Mouse (Mus musculus): ENCODE results near the gene Epha2. TPM values are rescaled to one million over a fixed set of nuclear protein-coding genes. Genes with fewer than 3 reads are reported as not detected.

The Epha2 gene
- polyA plus RNA-seq, 1 experiment from 2014 or later, result 1.7 TPM

GRCm38 (mm10) chr4:141350015-141350414 lies 49.0 kb downstream of the Epha2 start:
- H3K9me3 ChIP-seq (ENCODE audit: control insufficient read depth, low read length), result no peaks in the 10 kb centered on the region
- ATAC-seq (ENCODE audit: low FRiP score, low TSS enrichment) (no peak), DNase-seq (no peak)
- 90% methylated on average over 12 of the region's 12 CpGs for WGBS
- no peak overlapping the region for H3K9ac ChIP-seq (replicated peaks; ENCODE audit: low read length)
- H3K27ac ChIP-seq (replicated peaks; ENCODE audit: low read depth, low read length), result no peak overlapping the region
- no peak overlapping the region for H3K4me2 ChIP-seq (ENCODE audit: low read length)
- H3K4me1 ChIP-seq (ENCODE audit: control insufficient read depth, insufficient read depth, low read length), result no peaks in the 10 kb centered on the region
- H3K4me3 ChIP-seq (replicated peaks; ENCODE audit: low read depth, low read length), result no peak overlapping the region
- no peaks in the 10 kb centered on the region for H3K27me3 ChIP-seq (ENCODE audit: control insufficient read depth, insufficient read depth, low read length)
- H3K36me3 ChIP-seq (ENCODE audit: control insufficient read depth, insufficient read depth, low read length), result no peaks in the 10 kb centered on the region

- 65% methylated on average over 7 of the region's 7 CpGs for WGBS
- H3K27me3 ChIP-seq (ENCODE audit: control insufficient read depth, insufficient read depth, low read length), result no peaks in the 10 kb centered on the region
- H3K4me3 ChIP-seq (replicated peaks; ENCODE audit: low read depth, low read length), result no peak overlapping the region
- no peak overlapping the region for H3K27ac ChIP-seq (replicated peaks; ENCODE audit: low read depth, low read length)
- H3K9me3 ChIP-seq (ENCODE audit: control insufficient read depth, low read length), result no peaks in the 10 kb centered on the region
- no peaks in the 10 kb centered on the region for H3K36me3 ChIP-seq (ENCODE audit: control insufficient read depth, insufficient read depth, low read length)
- no peak overlapping the region for H3K4me2 ChIP-seq (ENCODE audit: low read length)
- H3K4me1 ChIP-seq (ENCODE audit: control insufficient read depth, insufficient read depth, low read length), result no peaks in the 10 kb centered on the region
- ATAC-seq (ENCODE audit: low FRiP score, low TSS enrichment), result no peak
- no peak for DNase-seq
- H3K9ac ChIP-seq (replicated peaks; ENCODE audit: low read length), result no peak overlapping the region
Measured at GRCm38 (mm10) chr4:141351972-141352371, 50.9 kb downstream of the Epha2 start.

- 71% methylated on average over 5 of the region's 5 CpGs for WGBS
- Histone ChIP-seq H3K9me3 (ENCODE audit: control insufficient read depth, low read length) (no peaks in the 10 kb centered on the region), H3K27me3 (ENCODE audit: control insufficient read depth, insufficient read depth, low read length) (no peaks in the 10 kb centered on the region), H3K4me1 (ENCODE audit: control insufficient read depth, insufficient read depth, low read length) (no peaks in the 10 kb centered on the region), H3K27ac (replicated peaks; ENCODE audit: low read depth, low read length) (no peak overlapping the region), H3K9ac (replicated peaks; ENCODE audit: low read length) (no peak overlapping the region), H3K4me3 (replicated peaks; ENCODE audit: low read depth, low read length) (no peak overlapping the region), H3K36me3 (ENCODE audit: control insufficient read depth, insufficient read depth, low read length) (no peaks in the 10 kb centered on the region), H3K4me2 (ENCODE audit: low read length) (no peak overlapping the region)
- DNase-seq (no peak), ATAC-seq (ENCODE audit: low FRiP score, low TSS enrichment) (no peak)
Measured at GRCm38 (mm10) chr4:141352986-141353385, 51.9 kb downstream of the Epha2 start.

GRCm38 (mm10) chr4:141353868-141354267 lies 52.8 kb downstream of the Epha2 start:
- 57% methylated on average over 8 of the region's 8 CpGs for WGBS
- DNase-seq, result no peak
- Histone ChIP-seq H3K36me3 (ENCODE audit: control insufficient read depth, insufficient read depth, low read length) (no peaks in the 10 kb centered on the region), H3K27me3 (ENCODE audit: control insufficient read depth, insufficient read depth, low read length) (no peaks in the 10 kb centered on the region), H3K27ac (replicated peaks; ENCODE audit: low read depth, low read length) (no peak overlapping the region), H3K4me1 (ENCODE audit: control insufficient read depth, insufficient read depth, low read length) (no peaks in the 10 kb centered on the region), H3K4me2 (ENCODE audit: low read length) (no peak overlapping the region), H3K4me3 (replicated peaks; ENCODE audit: low read depth, low read length) (no peak overlapping the region), H3K9me3 (ENCODE audit: control insufficient read depth, low read length) (no peaks in the 10 kb centered on the region), H3K9ac (replicated peaks; ENCODE audit: low read length) (no peak overlapping the region)
- ATAC-seq (ENCODE audit: low FRiP score, low TSS enrichment), result no peak

- Histone ChIP-seq H3K9me3 (ENCODE audit: control insufficient read depth, low read length) (no peaks in the 10 kb centered on the region), H3K4me3 (replicated peaks; ENCODE audit: low read depth, low read length) (no peak overlapping the region), H3K36me3 (ENCODE audit: control insufficient read depth, insufficient read depth, low read length) (no peaks in the 10 kb centered on the region), H3K27ac (replicated peaks; ENCODE audit: low read depth, low read length) (no peak overlapping the region), H3K4me2 (ENCODE audit: low read length) (no peak overlapping the region), H3K9ac (replicated peaks; ENCODE audit: low read length) (no peak overlapping the region), H3K27me3 (ENCODE audit: control insufficient read depth, insufficient read depth, low read length) (no peaks in the 10 kb centered on the region), H3K4me1 (ENCODE audit: control insufficient read depth, insufficient read depth, low read length) (0 out of 2 replicates have a peak, but pooled peaks cover 7% of the 10 kb centered on the region)
- DNase-seq (no peak), ATAC-seq (ENCODE audit: low FRiP score, low TSS enrichment) (no peak)
Measured at GRCm38 (mm10) chr4:141357811-141358210, 56.8 kb downstream of the Epha2 start.

GRCm38 (mm10) chr4:141359222-141359621 lies 58.2 kb downstream of the Epha2 start:
- 86% methylated on average over 6 of the region's 6 CpGs for WGBS
- no peak for ATAC-seq (ENCODE audit: low FRiP score, low TSS enrichment)

GRCm38 (mm10) chr4:141360846-141361245 lies 59.8 kb downstream of the Epha2 start:
- peak; percentile 69 for DNase-seq
- 27% methylated on average over 7 of the region's 7 CpGs for WGBS

More at GRCm38 (mm10) chr4:141359222-141359621, 58.2 kb downstream of the Epha2 start:
- H3K36me3 ChIP-seq (ENCODE audit: control insufficient read depth, insufficient read depth, low read length), result no peaks in the 10 kb centered on the region
- no peak overlapping the region for H3K4me2 ChIP-seq (ENCODE audit: low read length)
- no peak overlapping the region for H3K4me3 ChIP-seq (replicated peaks; ENCODE audit: low read depth, low read length)
- H3K27ac ChIP-seq (replicated peaks; ENCODE audit: low read depth, low read length), result no peak overlapping the region
- H3K27me3 ChIP-seq (ENCODE audit: control insufficient read depth, insufficient read depth, low read length), result no peaks in the 10 kb centered on the region
- no peaks in the 10 kb centered on the region for H3K9me3 ChIP-seq (ENCODE audit: control insufficient read depth, low read length)
- 0 out of 2 replicates have a peak, but pooled peaks cover 7% of the 10 kb centered on the region for H3K4me1 ChIP-seq (ENCODE audit: control insufficient read depth, insufficient read depth, low read length)
- H3K9ac ChIP-seq (replicated peaks; ENCODE audit: low read length), result no peak overlapping the region
- DNase-seq, result no peak

GRCm38 (mm10) chr4:141362937-141363548 lies 62.0 kb downstream of the Epha2 start:
- Histone ChIP-seq H3K4me2 (ENCODE audit: low read length) (no peak overlapping the region), H3K4me3 (replicated peaks; ENCODE audit: low read depth, low read length) (no peak overlapping the region), H3K27me3 (ENCODE audit: control insufficient read depth, insufficient read depth, low read length) (peaks cover 7% of the 10 kb centered on the region; the same call in 1 of the 2 replicates), H3K36me3 (ENCODE audit: control insufficient read depth, insufficient read depth, low read length) (no peaks in the 10 kb centered on the region), H3K9me3 (ENCODE audit: control insufficient read depth, low read length) (no peaks in the 10 kb centered on the region), H3K4me1 (ENCODE audit: control insufficient read depth, insufficient read depth, low read length) (0 out of 2 replicates have a peak, but pooled peaks cover 7% of the 10 kb centered on the region), H3K27ac (replicated peaks; ENCODE audit: low read depth, low read length) (no peak overlapping the region), H3K9ac (replicated peaks; ENCODE audit: low read length) (no peak overlapping the region)
- 31% methylated on average over 11 of the region's 11 CpGs for WGBS
- peak; percentile 39; the same call in 1 of the 2 replicates for ATAC-seq (ENCODE audit: low FRiP score, low TSS enrichment)
- DNase-seq, result peak; percentile 94

More at GRCm38 (mm10) chr4:141360846-141361245, 59.8 kb downstream of the Epha2 start:
- H3K9me3 ChIP-seq (ENCODE audit: control insufficient read depth, low read length), result no peaks in the 10 kb centered on the region
- H3K36me3 ChIP-seq (ENCODE audit: control insufficient read depth, insufficient read depth, low read length), result no peaks in the 10 kb centered on the region
- H3K27ac ChIP-seq (replicated peaks; ENCODE audit: low read depth, low read length), result no peak overlapping the region
- H3K4me2 ChIP-seq (ENCODE audit: low read length), result no peak overlapping the region
- H3K9ac ChIP-seq (replicated peaks; ENCODE audit: low read length), result no peak overlapping the region
- no peaks in the 10 kb centered on the region; the same call in 1 of the 2 replicates for H3K27me3 ChIP-seq (ENCODE audit: control insufficient read depth, insufficient read depth, low read length)
- H3K4me3 ChIP-seq (replicated peaks; ENCODE audit: low read depth, low read length), result no peak overlapping the region
- no peak for ATAC-seq (ENCODE audit: low FRiP score, low TSS enrichment)
- 0 out of 2 replicates have a peak, but pooled peaks cover 7% of the 10 kb centered on the region for H3K4me1 ChIP-seq (ENCODE audit: control insufficient read depth, insufficient read depth, low read length)

- H3K27ac ChIP-seq (replicated peaks; ENCODE audit: low read depth, low read length), result no peak overlapping the region
- H3K27me3 ChIP-seq (ENCODE audit: control insufficient read depth, insufficient read depth, low read length), result peaks cover 7% of the 10 kb centered on the region; the same call in 1 of the 2 replicates
- 0 out of 2 replicates have a peak, but pooled peaks cover under 1% of the 10 kb centered on the region for H3K4me1 ChIP-seq (ENCODE audit: control insufficient read depth, insufficient read depth, low read length)
- no peak overlapping the region for H3K9ac ChIP-seq (replicated peaks; ENCODE audit: low read length)
- no peak overlapping the region for H3K4me3 ChIP-seq (replicated peaks; ENCODE audit: low read depth, low read length)
- no peak overlapping the region for H3K4me2 ChIP-seq (ENCODE audit: low read length)
- WGBS, result 43% methylated on average over 8 of the region's 8 CpGs
- no peaks in the 10 kb centered on the region for H3K36me3 ChIP-seq (ENCODE audit: control insufficient read depth, insufficient read depth, low read length)
- DNase-seq (no peak), ATAC-seq (ENCODE audit: low FRiP score, low TSS enrichment) (no peak)
- H3K9me3 ChIP-seq (ENCODE audit: control insufficient read depth, low read length), result no peaks in the 10 kb centered on the region
Measured at GRCm38 (mm10) chr4:141365126-141365525, 64.1 kb downstream of the Epha2 start.

Measured in midbrain, embryonic 14.5 days (tissue).